Mouse (Mus musculus) small intestine, adult 2 months (tissue): ENCODE data around the gene Gm20852. TPM values are rescaled to one million over a fixed set of nuclear protein-coding genes. Genes with fewer than 3 reads are reported as not detected.
"Not testable (repeated sequence)": the region's sequence is repeated elsewhere in the genome, so short reads cannot be mapped to it uniquely, and the experiment has no call there.

ENCODE experiments used
- H3K27ac ChIP-seq: fragments of 200-500 bp; 2 replicates; pipeline ENCODE4 v1.5.1; 2012; ENCODE audit warnings: low read depth, low read length, control low read depth, inconsistent platforms; ENCODE audit not compliant: insufficient read depth
- H3K27me3 ChIP-seq: fragments of 200-500 bp; 2 replicates; pipeline ENCODE4 v1.6.1; 2012; ENCODE audit warnings: mild to moderate bottlenecking, moderate library complexity, low read length, inconsistent platforms; ENCODE audit not compliant: control insufficient read depth, insufficient read depth
- H3K36me3 ChIP-seq: fragments of 200-500 bp; 2 replicates; pipeline ENCODE4 v1.6.1; 2012; ENCODE audit warnings: mild to moderate bottlenecking, low read length, control low read depth, inconsistent platforms; ENCODE audit not compliant: control insufficient read depth, insufficient read depth
- H3K4me1 ChIP-seq: fragments of 200-500 bp; 2 replicates; pipeline ENCODE4 v1.6.1; 2012; ENCODE audit warnings: low read length, inconsistent platforms, mixed read lengths; ENCODE audit not compliant: control insufficient read depth, insufficient read depth, insufficient read length
- H3K4me3 ChIP-seq: fragments of 200-500 bp; 2 replicates; pipeline ENCODE4 v1.5.1; 2012; ENCODE audit warnings: low read depth, mild to moderate bottlenecking, control low read depth, inconsistent platforms, low read length, moderate library complexity
- whole genome bisulfite sequencing: fragments of 180-500 bp; shearing (Covaris S2); methylation state at CpG from one replicate; pipeline ENCODE4 v1.1.7; 2018; 5-methylcytosine and 5-hydroxymethylcytosine counted together
- polyA plus RNA-seq: library from polyadenylated mRNA; depleted of rRNA; stranded (reverse); fragments of >200 nt; gene quantifications from 2 replicates; pipeline ENCODE4 v1.2.3, GENCODE M21; 2012; rRNA removed

The Gm20852 gene
- not detected in 2 replicates for polyA plus RNA-seq

- not testable (repeated sequence) for H3K4me3 ChIP-seq, H3K27ac ChIP-seq, H3K27me3 ChIP-seq, H3K36me3 ChIP-seq, H3K4me1 ChIP-seq
- no CpG with 5 or more reads among the region's 4 CpGs for WGBS
Observed at GRCm38 (mm10) chrY:66742023-66742422, at the start of gene Gm20852. Gene Gm20852 (minus strand): TSS chrY:66742123.
